Mouse (Mus musculus) spleen, postnatal 14 days (tissue): Measurements from ENCODE around the gene Gm45261.

ENCODE experiments used
- DNase-seq, 2 experiments: peaks; one replicate each; pipeline ENCODE4 v3.0.0; 2021 to 2022; ENCODE audit warnings: low spot score in 2 of 2

The Gm45261 gene

GRCm38 (mm10) chr1:80461348-80461747 is at the start of gene Gm45261:
Gm45261 (minus strand) TSS chr1:80461448.
- DNase-seq, result no peak

GRCm38 (mm10) chr1:80504757-80505156 is 43.5 kb upstream of the Gm45261 start:
- DNase-seq, result no peak

GRCm38 (mm10) chr1:80504081-80504480 is 42.8 kb upstream of the Gm45261 start:
- DNase-seq, result no peak

- DNase-seq, result no peak
These were observed 41.4 kb upstream of the Gm45261 start for GRCm38 (mm10) chr1:80502456-80503165.

- no peak for DNase-seq
These were observed 38.0 kb upstream of the Gm45261 start for GRCm38 (mm10) chr1:80499264-80499663.

- no peak for DNase-seq
These were observed 35.1 kb upstream of the Gm45261 start for GRCm38 (mm10) chr1:80496360-80496759.

- DNase-seq, result no peak
These were observed 22.2 kb upstream of the Gm45261 start for GRCm38 (mm10) chr1:80483419-80483818.

GRCm38 (mm10) chr1:80474942-80475341 is 13.7 kb upstream of the Gm45261 start:
- DNase-seq, result no peak

- no peak for DNase-seq
These were observed 11.1 kb upstream of the Gm45261 start for GRCm38 (mm10) chr1:80472395-80472794.

- DNase-seq, result no peak
These were observed 1.3 kb downstream of the Gm45261 start for GRCm38 (mm10) chr1:80459923-80460322.

- no peak for DNase-seq
These were observed 1.8 kb downstream of the Gm45261 start for GRCm38 (mm10) chr1:80459477-80459876.

- no peak for DNase-seq
These were observed 7.3 kb downstream of the Gm45261 start for GRCm38 (mm10) chr1:80453971-80454370.

GRCm38 (mm10) chr1:80451914-80452549 is 9.2 kb downstream of the Gm45261 start:
- no peak for DNase-seq

- no peak for DNase-seq
These were observed 13.7 kb downstream of the Gm45261 start for GRCm38 (mm10) chr1:80447554-80447953.

- DNase-seq, result no peak
These were observed 20.3 kb downstream of the Gm45261 start for GRCm38 (mm10) chr1:80440911-80441310.

- no peak for DNase-seq
These were observed 22.7 kb downstream of the Gm45261 start for GRCm38 (mm10) chr1:80438506-80438905.

GRCm38 (mm10) chr1:80427946-80428345 is 33.3 kb downstream of the Gm45261 start:
- DNase-seq, result no peak

- no peak for DNase-seq
These were observed 33.8 kb downstream of the Gm45261 start for GRCm38 (mm10) chr1:80427425-80427824.

GRCm38 (mm10) chr1:80424666-80425065 is 36.6 kb downstream of the Gm45261 start:
- no peak for DNase-seq

GRCm38 (mm10) chr1:80418321-80419045 is 42.8 kb downstream of the Gm45261 start:
- no peak for DNase-seq

GRCm38 (mm10) chr1:80416329-80416728 is 44.9 kb downstream of the Gm45261 start:
- DNase-seq, result no peak

GRCm38 (mm10) chr1:80412521-80412920 is 48.7 kb downstream of the Gm45261 start:
- DNase-seq, result no peak
